In the genomic region with DNA sequence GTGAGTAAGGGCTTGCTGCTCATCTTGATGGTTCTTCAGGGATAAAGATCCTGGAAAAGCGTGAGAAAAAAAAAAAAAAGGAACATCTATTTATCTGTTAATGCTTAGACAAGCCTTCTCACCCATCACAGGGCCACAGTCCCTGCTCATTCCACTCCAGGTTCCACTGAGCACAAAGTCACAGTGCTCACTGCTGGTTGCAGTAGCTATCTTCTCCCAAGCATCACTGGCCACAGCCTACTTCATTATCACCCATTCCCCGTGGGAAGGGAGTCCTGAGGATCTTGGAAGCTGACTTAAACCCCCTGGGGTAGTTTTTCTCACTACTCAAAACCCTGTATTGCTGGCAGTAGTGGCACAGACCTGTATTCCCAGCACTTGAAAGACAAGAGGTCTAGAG, we compare ENCODE assay signal across 25 mouse cellular contexts. TPM values are rescaled to one million over a fixed set of nuclear protein-coding genes. Genes with fewer than 3 reads are reported as not detected.
"Had no signal": no experiment of that assay in that cellular context is flagged by ENCODE, and none has a peak within 500 bp of the region (broad histone marks: within the 10 kb centered on the region; RNA-seq: fewer than 3 reads in every experiment).

TSS of gene Pramef20 (minus strand) at position 23 of the 400 bp plus-strand sequence.

- H3K4me3 ChIP-seq: neural tube, embryonic 13.5 days; neural tube, embryonic 15.5 days; stomach, embryonic 15.5 days had no signal

- H3K27me3 ChIP-seq: neural tube, embryonic 13.5 days; neural tube, embryonic 15.5 days; stomach, embryonic 15.5 days had no signal

- H3K9ac ChIP-seq: neural tube, embryonic 13.5 days; neural tube, embryonic 15.5 days; stomach, embryonic 15.5 days had no signal

- H3K4me2 ChIP-seq: neural tube, embryonic 13.5 days; neural tube, embryonic 15.5 days; stomach, embryonic 15.5 days had no signal

- H3K36me3 ChIP-seq: neural tube, embryonic 13.5 days; neural tube, embryonic 15.5 days; stomach, embryonic 15.5 days had no signal

- H3K4me1 ChIP-seq: neural tube, embryonic 13.5 days; neural tube, embryonic 15.5 days; stomach, embryonic 15.5 days had no signal

- H3K27ac ChIP-seq: neural tube, embryonic 13.5 days; neural tube, embryonic 15.5 days; stomach, embryonic 15.5 days; stomach, postnatal 0 days had no signal

- DNase-seq: retina, postnatal 1 day; right cerebral cortex, adult 18-20 months; right cerebral cortex, postnatal 14 days; right cerebral cortex, postnatal 25 days; right cerebral cortex, postnatal 4 days; spleen, adult 18-20 months; thymus, adult 18-20 months; thymus, adult 2 months; thymus, postnatal 14 days; thymus, postnatal 25 days; thymus, postnatal 36 days; thymus, postnatal 4 days had no signal

- H3K9me3 ChIP-seq: stomach, embryonic 15.5 days had no signal

RNA-seq across cellular contexts. Expression of gene Pramef20, which starts in this region (rescaled TPM):
- total RNA-seq: neutrophil, adult 5-6 weeks had no signal
- polyA plus RNA-seq: neural tube, embryonic 13.5 days; neural tube, embryonic 14.5 days; neural tube, embryonic 15.5 days; small intestine, adult 2 months; spleen, adult 2 months; stomach, embryonic 14.5 days; stomach, embryonic 15.5 days; stomach, embryonic 16.5 days; stomach, postnatal 0 days; testis, adult 2 months; thymus, adult 2 months; thymus, postnatal 0 days; urinary bladder, adult 2 months had no signal
